Mouse (Mus musculus) heart, adult 2 months (tissue): Measurements from ENCODE around the gene Txk. TPM values are rescaled to one million over a fixed set of nuclear protein-coding genes. Genes with fewer than 3 reads are reported as not detected.
A peak's percentile ranks its signal among the peaks of the same experiment; 100 is the strongest.

ENCODE experiments used
- DNase-seq, 2 experiments: peaks; one replicate each; pipeline ENCODE4 v3.0.0; 2021
- H3K27ac ChIP-seq: fragments of 200-600 bp; 2 replicates; pipeline ENCODE4 v1.8.1; 2022
- H3K27me3 ChIP-seq: fragments of 200-500 bp; 2 replicates; pipeline ENCODE4 v1.6.1; 2012; ENCODE audit warnings: mild to moderate bottlenecking, low read length, inconsistent platforms, mixed read lengths; ENCODE audit not compliant: control insufficient read depth, insufficient read depth
- H3K36me3 ChIP-seq: fragments of 200-500 bp; 2 replicates; pipeline ENCODE4 v1.6.1; 2012; ENCODE audit warnings: low read length, inconsistent platforms; ENCODE audit not compliant: control insufficient read depth, insufficient read depth
- H3K4me1 ChIP-seq: fragments of 200-500 bp; 2 replicates; pipeline ENCODE4 v1.6.1; 2011; ENCODE audit warnings: low read length; ENCODE audit not compliant: control insufficient read depth, insufficient read depth
- H3K4me3 ChIP-seq: fragments of 200-600 bp; 2 replicates; pipeline ENCODE4 v1.8.1; 2022
- H3K79me2 ChIP-seq: fragments of 200-500 bp; replicated peaks from 2 replicates; pipeline ENCODE4 v1.6.1; 2012; ENCODE audit warnings: mild to moderate bottlenecking, inconsistent platforms, low read length, moderate library complexity, mixed read lengths; ENCODE audit not compliant: control insufficient read depth, insufficient read depth
- H3K9ac ChIP-seq: fragments of 200-500 bp; 2 replicates; pipeline ENCODE4 v1.6.1; 2012; ENCODE audit warnings: low read depth, mild to moderate bottlenecking, control low read depth, inconsistent platforms, low read length, mixed read lengths
- CTCF ChIP-seq: fragments of 200-600 bp; IDR thresholded peaks from 2 replicates; pipeline ENCODE4 v1.8.1; 2022; ENCODE audit warnings: antibody characterized with exemption, mild to moderate bottlenecking, moderate library complexity
- EP300 ChIP-seq: fragments of 200-500 bp; IDR thresholded peaks from 2 replicates; pipeline ENCODE4 v1.6.1; 2011; ENCODE audit warnings: low read depth, low read length, control low read depth; ENCODE audit not compliant: insufficient read depth
- POLR2A ChIP-seq: fragments of 200-500 bp; IDR thresholded peaks from 2 replicates; pipeline ENCODE4 v1.6.1; 2011; ENCODE audit warnings: mild to moderate bottlenecking, low read depth, low read length, control low read depth; ENCODE audit not compliant: insufficient read depth
- WGBS: fragments of 180-500 bp; shearing (Covaris S2); methylation state at CpG from one replicate; pipeline ENCODE4 v1.1.7; 2018; 5-methylcytosine and 5-hydroxymethylcytosine counted together
- intact Hi-C: fragments of 180-260 bp; cut with DNase I; formaldehyde crosslinking; loops from one replicate; pipeline ENCODE4 v1.15.1; 2025
- polyA plus RNA-seq: library from polyadenylated mRNA; depleted of rRNA; stranded (reverse); fragments of >200 nt; gene quantifications from 2 replicates; pipeline ENCODE4 v1.2.3, GENCODE M21; 2012
- total RNA-seq, 2 experiments: library from RNA; stranded (reverse); gene quantifications; 2 replicates each; pipeline ENCODE4 v1.2.3; 2021

The Txk gene
- total and polyA plus RNA-seq, 3 experiments = 0.10 to 0.30 (median 0.18) TPM

GRCm38 (mm10) chr5:72736437-72736836 lies 16.1 kb downstream of the Txk start:
- H3K36me3 ChIP-seq = no peaks in the 10 kb centered on the region
- H3K4me1 ChIP-seq = no peaks in the 10 kb centered on the region
- no peaks in the 10 kb centered on the region for H3K79me2 ChIP-seq
- H3K9ac ChIP-seq = no peak overlapping the region
- intact Hi-C loops = no loop called here
- H3K4me3 ChIP-seq = no peak overlapping the region
- TF ChIP-seq EP300 (no peak), CTCF (no peak), POLR2A (no peak)
- no peaks in the 10 kb centered on the region for H3K27me3 ChIP-seq
- WGBS = 21% methylated on average over 8 of the region's 8 CpGs
- H3K27ac ChIP-seq = no peak overlapping the region
- DNase-seq = no peak

GRCm38 (mm10) chr5:72735763-72736162 lies 16.8 kb downstream of the Txk start:
- 49% methylated on average over 7 of the region's 7 CpGs for WGBS

GRCm38 (mm10) chr5:72732885-72733284 lies 19.7 kb downstream of the Txk start:
- Histone ChIP-seq H3K9ac (no peak overlapping the region), H3K36me3 (no peaks in the 10 kb centered on the region), H3K4me1 (no peaks in the 10 kb centered on the region), H3K4me3 (no peak overlapping the region), H3K79me2 (no peaks in the 10 kb centered on the region), H3K27ac (no peak overlapping the region), H3K27me3 (no peaks in the 10 kb centered on the region)
- intact Hi-C loops = no loop called here
- WGBS = 88% methylated on average over 1 of the region's 1 CpGs
- no peak for DNase-seq
- TF ChIP-seq POLR2A (no peak), EP300 (no peak), CTCF (no peak)

More at GRCm38 (mm10) chr5:72735763-72736162, 16.8 kb downstream of the Txk start:
- TF ChIP-seq EP300 (no peak), CTCF (no peak)
- H3K9ac ChIP-seq = no peak overlapping the region
- H3K4me3 ChIP-seq = no peak overlapping the region
- no peak overlapping the region for H3K27ac ChIP-seq
- intact Hi-C loops = no loop called here
- no peaks in the 10 kb centered on the region for H3K27me3 ChIP-seq
- no peak for DNase-seq
- no peaks in the 10 kb centered on the region for H3K79me2 ChIP-seq
- no peaks in the 10 kb centered on the region for H3K4me1 ChIP-seq
- no peaks in the 10 kb centered on the region for H3K36me3 ChIP-seq

GRCm38 (mm10) chr5:72725404-72725803 lies 27.2 kb downstream of the Txk start:
- no peak overlapping the region for H3K9ac ChIP-seq
- H3K79me2 ChIP-seq = no peaks in the 10 kb centered on the region
- no peak overlapping the region for H3K4me3 ChIP-seq
- TF ChIP-seq EP300 (no peak), CTCF (no peak), POLR2A (no peak)
- H3K27ac ChIP-seq = no peak overlapping the region
- intact Hi-C loops = no loop called here
- WGBS = 62% methylated on average over 3 of the region's 3 CpGs
- H3K36me3 ChIP-seq = no peaks in the 10 kb centered on the region
- no peaks in the 10 kb centered on the region for H3K27me3 ChIP-seq
- no peak for DNase-seq
- no peaks in the 10 kb centered on the region for H3K4me1 ChIP-seq

- no peak for DNase-seq
- H3K79me2 ChIP-seq = no peaks in the 10 kb centered on the region
- H3K36me3 ChIP-seq = no peaks in the 10 kb centered on the region
- no peak for TF ChIP-seq EP300
- TF ChIP-seq POLR2A = no peak
- TF ChIP-seq CTCF = no peak
- WGBS = 14% methylated on average over 2 of the region's 2 CpGs
- H3K9ac ChIP-seq = no peak overlapping the region
- no peak overlapping the region for H3K4me3 ChIP-seq
- H3K27ac ChIP-seq = no peak overlapping the region
- H3K27me3 ChIP-seq = no peaks in the 10 kb centered on the region
- H3K4me1 ChIP-seq = no peaks in the 10 kb centered on the region
- intact Hi-C loops = no loop called here
Observed at GRCm38 (mm10) chr5:72723429-72723828, 29.1 kb downstream of the Txk start.

- H3K4me3 ChIP-seq = no peak overlapping the region
- WGBS = 61% methylated on average over 7 of the region's 7 CpGs
- no peaks in the 10 kb centered on the region for H3K79me2 ChIP-seq
- H3K9ac ChIP-seq = no peak overlapping the region
- TF ChIP-seq CTCF = peak; percentile 39
- TF ChIP-seq EP300 = no peak
- no peak for TF ChIP-seq POLR2A
- H3K27me3 ChIP-seq = no peaks in the 10 kb centered on the region
- intact Hi-C loops = no loop called here
- no peaks in the 10 kb centered on the region for H3K4me1 ChIP-seq
- H3K36me3 ChIP-seq = no peaks in the 10 kb centered on the region
- no peak overlapping the region for H3K27ac ChIP-seq
- DNase-seq = no peak
Observed at GRCm38 (mm10) chr5:72720587-72720986, 32.0 kb downstream of the Txk start.
